Mouse (Mus musculus): ENCODE measurements around the gene Rin3.

GRCm38 (mm10) chr12:102330731-102331130, 47.9 kb downstream of the Rin3 start:
- TF ChIP-seq POLR2A (IDR thresholded peaks at IDR 0.05; ENCODE audit: control insufficient read depth in 1 of 2, insufficient read depth in 1 of 2, low read depth in 1 of 2, low read length in 2 of 2, poor library complexity in 1 of 2) = no peak
- TF ChIP-seq ZC3H11A (IDR thresholded peaks at IDR 0.05; ENCODE audit: low read depth, low read length) = no peak
- TF ChIP-seq CHD1 (IDR thresholded peaks at IDR 0.05; ENCODE audit: low read depth, low read length) = no peak
- no peak for TF ChIP-seq KAT2A (conservative IDR thresholded peaks at IDR 0.05; ENCODE audit: low read depth, low read length)
- TF ChIP-seq NRF1 (IDR thresholded peaks at IDR 0.05; ENCODE audit: insufficient read depth, low read depth, low read length, poor library complexity, severe bottlenecking) = no peak

Data from MEL (cell line).